Mouse (Mus musculus) bone marrow, adult 2 months (tissue): ENCODE measurements at regions not wholly inside any gene's neighbourhood (a gene's known extent, or its start where the extent isn't known, plus 50 kb on each side); places are given as distances from the start of the nearest gene placed in this dataset.

Experiments
- CTCF ChIP-seq: fragments of 200-500 bp; IDR thresholded peaks from 2 replicates; pipeline ENCODE4 v1.5.1; 2011; ENCODE audit warnings: low read length, control low read depth; ENCODE audit not compliant: control insufficient read depth, insufficient read depth
- POLR2A ChIP-seq: fragments of 200-500 bp; IDR thresholded peaks from 2 replicates; pipeline ENCODE4 v1.6.1; 2011; ENCODE audit warnings: low read depth, mild to moderate bottlenecking, control low read depth, low read length, borderline replicate concordance; ENCODE audit not compliant: control insufficient read depth

GRCm38 (mm10) chr4:33833134-33833533 is 91.3 kb upstream of the Cnr1 start:
- TF ChIP-seq CTCF = no peak
- no peak for TF ChIP-seq POLR2A
